In genomic region chr12:24734828-24735394, GRCm38 (mm10) we compare ENCODE assay signal across 7 mouse cellular contexts. TPM values are rescaled to one million over a fixed set of nuclear protein-coding genes. Genes with fewer than 3 reads are reported as not detected.
A peak's percentile ranks its signal among the peaks of the same experiment; 100 is the strongest.
DNase-seq lines count a peak whose midpoint lies in the region; ATAC-seq and TF ChIP-seq lines count a peak whose summit lies in the region.

No protein-coding gene starts in this region.

- H3K4me2 ChIP-seq in liver, postnatal 0 days (ENCODE audit: low read depth, low read length), result no peak overlapping the region
- H3K4me2 ChIP-seq in liver, embryonic 12.5 days, result no peak overlapping the region

- no peaks in the 10 kb centered on the region for H3K36me3 ChIP-seq in liver, adult 2 months (ENCODE audit: control insufficient read depth, insufficient read depth, low read length)
- H3K36me3 ChIP-seq in liver, postnatal 0 days (replicated peaks; ENCODE audit: insufficient read depth, low read length), result no peaks in the 10 kb centered on the region
- no peaks in the 10 kb centered on the region for H3K36me3 ChIP-seq in liver, embryonic 12.5 days

- peak; percentile 85 for DNase-seq in liver, adult 2 months (ENCODE audit: extremely low read depth, low read depth, low spot score)
- no peak for DNase-seq in liver, postnatal 0 days
- DNase-seq in adrenal gland, adult 2 months, result peak; percentile 91
- peak; percentile 86 to 89 for DNase-seq in cerebellum, postnatal 14 days
- DNase-seq in layer of hippocampus, adult 9-11 months, result peak; percentile 46
- no peak for DNase-seq in frontal cortex, postnatal 25 days (ENCODE audit: low spot score in 2 of 2)

- H3K79me2 ChIP-seq in liver, adult 2 months (ENCODE audit: control insufficient read depth, insufficient read depth, low read length), result no peaks in the 10 kb centered on the region

- TF ChIP-seq EP300 in liver, postnatal 0 days (IDR thresholded peaks at IDR 0.05; ENCODE audit: low read depth), result no peak

- no peaks in the 10 kb centered on the region for H3K9me3 ChIP-seq in liver, postnatal 0 days (ENCODE audit: low read length)
- H3K9me3 ChIP-seq in liver, embryonic 12.5 days (replicated peaks), result no peaks in the 10 kb centered on the region

- no peak overlapping the region for H3K4me3 ChIP-seq in liver, adult 2 months (ENCODE audit: insufficient read depth, low read depth, low read length)
- H3K4me3 ChIP-seq in liver, postnatal 0 days (ENCODE audit: low read depth, low read length), result no peak overlapping the region
- H3K4me3 ChIP-seq in liver, embryonic 12.5 days, result no peak overlapping the region

- 28% methylated on average over 13 of the region's 13 CpGs for WGBS in liver, adult 2 months
- WGBS in liver, postnatal 0 days (ENCODE audit: insufficient replicate concordance), result 72% methylated on average over 13 of the region's 13 CpGs
- WGBS in liver, embryonic 12.5 days (ENCODE audit: insufficient replicate concordance), result 66% methylated on average over 13 of the region's 13 CpGs

- no peaks in the 10 kb centered on the region for H3K27me3 ChIP-seq in liver, adult 2 months (ENCODE audit: control insufficient read depth, insufficient read depth, low read length)
- no peaks in the 10 kb centered on the region for H3K27me3 ChIP-seq in liver, postnatal 0 days (ENCODE audit: insufficient read depth, low read length)
- 0 out of 2 replicates have a peak, but pooled peaks cover 8% of the 10 kb centered on the region for H3K27me3 ChIP-seq in liver, embryonic 12.5 days (replicated peaks)

- TF ChIP-seq CTCF in liver, adult 2 months (IDR thresholded peaks at IDR 0.05; ENCODE audit: low read depth, low read length), result no peak
- TF ChIP-seq CTCF in liver, postnatal 0 days (IDR thresholded peaks at IDR 0.05; ENCODE audit: low read depth), result no peak

- ATAC-seq in liver, postnatal 0 days, result no peak
- ATAC-seq in liver, embryonic 12.5 days, result no peak

- H3K9ac ChIP-seq in liver, adult 2 months (ENCODE audit: low read depth, low read length), result no peak overlapping the region
- no peak overlapping the region for H3K9ac ChIP-seq in liver, postnatal 0 days (replicated peaks)
- no peak overlapping the region for H3K9ac ChIP-seq in liver, embryonic 12.5 days

- no peak for TF ChIP-seq POLR2A in liver, adult 2 months (IDR thresholded peaks at IDR 0.05; ENCODE audit: extremely low read depth, insufficient read depth, low read length)

- H3K4me1 ChIP-seq in liver, adult 2 months (ENCODE audit: control insufficient read depth, insufficient read depth, low read length), result no peaks in the 10 kb centered on the region
- H3K4me1 ChIP-seq in liver, postnatal 0 days (ENCODE audit: insufficient read depth), result no peaks in the 10 kb centered on the region
- H3K4me1 ChIP-seq in liver, embryonic 12.5 days, result peaks cover 4% of the 10 kb centered on the region

- H3K27ac ChIP-seq in liver, adult 2 months (replicated peaks; ENCODE audit: insufficient read depth, low read depth, low read length), result no peak overlapping the region
- H3K27ac ChIP-seq in liver, postnatal 0 days (ENCODE audit: low read depth), result no peak overlapping the region
- H3K27ac ChIP-seq in liver, embryonic 12.5 days, result no peak overlapping the region

RNA-seq across cellular contexts. Expression of gene Rrm2, which starts 26.9 kb away (rescaled TPM):
- 2.8 and 3.8 TPM in 2 replicates for total RNA-seq in liver, adult 2 months (2014; rRNA removed)
- polyA plus RNA-seq in liver, adult 2 months (2012; rRNA removed), result 0.80 TPM in 2 replicates
- polyA plus RNA-seq in liver, postnatal 0 days (2015; fragmentation: Nextera tagmentation; extraction: Ambion mirVana), result 235 and 276 TPM in 2 replicates
- 1 to 10 TPM; 7.7 to 9.1 TPM for total RNA-seq in adrenal gland, adult 2 months (2021)
- polyA plus RNA-seq in adrenal gland, adult 2 months (2012; rRNA removed), result 2.8 and 6.0 TPM in 2 replicates
- polyA plus RNA-seq in liver, embryonic 12.5 days (2016; fragmentation: Nextera tagmentation; extraction: Ambion mirVana), result 531 and 552 TPM in 2 replicates

RNA-seq across cellular contexts. Expression of gene Cys1, which starts 53.3 kb away (rescaled TPM):
- 2.8 and 3.1 TPM in 2 replicates for total RNA-seq in liver, adult 2 months (2014; rRNA removed)
- 4.3 and 5.3 TPM in 2 replicates for polyA plus RNA-seq in liver, adult 2 months (2012; rRNA removed)
- polyA plus RNA-seq in liver, postnatal 0 days (2015; fragmentation: Nextera tagmentation; extraction: Ambion mirVana), result 0.31 and 0.50 TPM in 2 replicates
- total RNA-seq in adrenal gland, adult 2 months (2021), result 1 to 10 TPM; 2.4 to 4.5 TPM
- 5.6 and 6.0 TPM in 2 replicates for polyA plus RNA-seq in adrenal gland, adult 2 months (2012; rRNA removed)
- polyA plus RNA-seq in liver, embryonic 12.5 days (2016; fragmentation: Nextera tagmentation; extraction: Ambion mirVana), result 0.56 and 1.0 TPM in 2 replicates

Comparison
In these comparisons a context has a peak if more than half of its experiments do, and no peak if none do; other contexts are left out.
1. DNase-seq: peak in liver, adult 2 months (single experiment), adrenal gland, adult 2 months (single experiment), cerebellum, postnatal 14 days (2 of 2) and layer of hippocampus, adult 9-11 months (single experiment); none in liver, postnatal 0 days (single experiment) and frontal cortex, postnatal 25 days (0 of 2).
2. RNA of gene Rrm2, which starts 26.9 kb away (polyA plus RNA-seq): 531 to 552 TPM in liver, embryonic 12.5 days and 235 to 276 TPM in liver, postnatal 0 days; 2.8 to 6.0 TPM in adrenal gland, adult 2 months and 0.80 TPM in liver, adult 2 months; every median in the first group is over 10 times any median in the second.